Mouse (Mus musculus): ENCODE measurements around the gene Gm21969. TPM values are rescaled to one million over a fixed set of nuclear protein-coding genes. Genes with fewer than 3 reads are reported as not detected.

The Gm21969 gene
- total and polyA plus RNA-seq, 3 experiments, result 0.02 TPM; not detected in 2

DNA sequence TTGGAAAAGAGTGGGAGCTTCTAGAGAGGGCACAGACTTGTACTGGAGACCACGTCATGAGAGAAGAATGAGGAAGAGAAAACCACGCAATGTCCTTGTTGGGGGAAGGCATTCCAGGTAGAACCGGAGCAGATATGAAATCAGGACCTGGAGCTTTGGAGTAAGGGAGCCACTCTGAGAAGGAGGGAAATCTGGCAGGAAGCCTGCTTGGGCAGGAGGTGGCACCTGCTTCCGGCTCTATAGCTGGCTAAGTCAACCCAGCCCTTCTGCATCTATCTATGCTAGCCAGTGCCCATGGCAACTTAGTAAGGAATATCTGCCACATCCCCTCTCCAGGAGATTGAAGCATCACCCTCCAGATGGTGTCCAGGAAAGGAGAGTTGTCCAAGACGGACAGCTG lies 103.0 kb downstream of the Gm21969 start:
- Histone ChIP-seq H3K27me3 (ENCODE audit: insufficient read depth, low read length) (no peaks in the 10 kb centered on the region), H3K4me1 (ENCODE audit: insufficient read depth, low read depth, low read length) (no peaks in the 10 kb centered on the region), H3K9me3 (replicated peaks) (peaks cover 76% of the 10 kb centered on the region), H3K4me3 (ENCODE audit: low read depth, low read length) (no peak overlapping the region), H3K36me3 (replicated peaks) (no peaks in the 10 kb centered on the region)
- DNase-seq (ENCODE audit: low spot score) (no peak), ATAC-seq (ENCODE audit: extremely low read depth, insufficient number of reproducible peaks, low FRiP score, poor library complexity, severe bottlenecking) (no peak)
- TF ChIP-seq TAL1 (conservative IDR thresholded peaks at IDR 0.05; ENCODE audit: low read depth, low read length) (no peak), CTCF (IDR thresholded peaks at IDR 0.05; ENCODE audit: low read depth, low read length) (no peak), POLR2AphosphoS5 (IDR thresholded peaks at IDR 0.05; ENCODE audit: insufficient replicate concordance, low read depth, low read length) (no peak), GATA2 (IDR thresholded peaks at IDR 0.05; ENCODE audit: borderline replicate concordance, low read depth, low read length) (no peak), GATA1 (IDR thresholded peaks at IDR 0.05; ENCODE audit: borderline replicate concordance, low read length) (no peak)

DNA sequence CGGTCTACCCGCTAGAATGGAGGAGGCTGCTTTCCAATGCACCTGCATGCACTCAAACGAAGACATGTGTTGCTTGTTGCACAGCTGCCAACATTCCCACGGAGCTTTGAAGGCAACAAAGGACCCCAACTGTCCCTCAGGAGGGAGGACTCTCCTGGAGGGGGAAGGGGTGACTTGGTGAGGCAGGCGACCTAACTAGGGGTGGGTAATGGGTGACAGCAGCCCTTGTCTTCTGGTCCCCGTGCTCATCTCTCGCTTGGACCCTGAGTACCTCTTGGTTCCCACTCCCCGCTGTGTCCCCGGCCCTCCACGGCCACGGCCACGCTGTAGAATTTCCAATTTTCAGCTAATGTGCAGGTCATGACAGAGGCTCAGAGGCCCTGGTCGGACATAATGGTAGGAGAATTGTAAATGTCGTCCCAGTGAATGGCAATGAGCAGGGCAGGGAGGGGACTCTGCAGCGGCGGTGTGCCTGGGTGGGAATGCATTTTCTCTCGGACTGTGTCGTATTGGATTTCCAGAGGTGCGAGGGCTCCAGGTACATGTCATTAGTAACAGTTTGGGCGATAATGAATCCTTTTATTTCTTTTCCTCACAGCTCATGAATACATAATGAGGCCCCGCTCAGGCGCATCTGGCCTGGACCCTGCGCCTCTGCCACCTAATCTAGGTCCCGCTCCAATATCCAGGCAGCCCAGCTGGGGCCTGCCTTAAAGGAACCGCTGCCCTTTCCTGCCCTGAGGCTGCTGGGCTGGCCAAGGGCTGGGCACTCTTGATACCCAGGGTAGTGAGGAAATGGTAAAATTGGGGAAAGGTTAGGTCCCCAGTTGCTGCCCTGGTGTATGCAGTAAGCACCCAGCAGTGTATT lies 107.7 kb downstream of the Gm21969 start:
- ATAC-seq (ENCODE audit: extremely low read depth, insufficient number of reproducible peaks, low FRiP score, poor library complexity, severe bottlenecking), result no peak
- H3K27me3 ChIP-seq (ENCODE audit: insufficient read depth, low read length), result no peaks in the 10 kb centered on the region
- H3K36me3 ChIP-seq (replicated peaks), result no peaks in the 10 kb centered on the region
- DNase-seq (ENCODE audit: low spot score), result no peak
- TF ChIP-seq TAL1 (conservative IDR thresholded peaks at IDR 0.05; ENCODE audit: low read depth, low read length), result no peak
- TF ChIP-seq CTCF (IDR thresholded peaks at IDR 0.05; ENCODE audit: low read depth, low read length), result no peak
- H3K9me3 ChIP-seq (replicated peaks), result peaks cover 73% of the 10 kb centered on the region
- H3K4me3 ChIP-seq (ENCODE audit: low read depth, low read length), result no peak overlapping the region
- no peaks in the 10 kb centered on the region for H3K4me1 ChIP-seq (ENCODE audit: insufficient read depth, low read depth, low read length)

Other genes starting within 250 kb of the Gm21969 start
- not detected in 2 replicates for gene Iffo2, start 72.6 kb upstream of the Gm21969 start, total RNA-seq (2014; fragmentation: Nextera tagmentation)
- gene Iffo2, start 72.6 kb upstream of the Gm21969 start, total RNA-seq (2017), result 0.35 and 0.38 TPM in 2 replicates
- 0.09 and 0.20 TPM in 2 replicates for gene Iffo2, start 72.6 kb upstream of the Gm21969 start, polyA plus RNA-seq (2012)
- 17.7 and 22.3 TPM in 2 replicates for gene Aldh4a1, start 19.7 kb downstream of the Gm21969 start, total RNA-seq (2014; fragmentation: Nextera tagmentation)
- gene Aldh4a1, start 19.7 kb downstream of the Gm21969 start, total RNA-seq (2017), result 13.3 and 16.0 TPM in 2 replicates
- gene Aldh4a1, start 19.7 kb downstream of the Gm21969 start, polyA plus RNA-seq (2012), result 44.1 and 54.5 TPM in 2 replicates
- gene Tas1r2, start 50.4 kb downstream of the Gm21969 start, total RNA-seq (2014; fragmentation: Nextera tagmentation), result not detected in 2 replicates
- gene Tas1r2, start 50.4 kb downstream of the Gm21969 start, total RNA-seq (2017), result 0.12 TPM in 1 of 2 replicates, not detected in the other
- not detected in 2 replicates for gene Tas1r2, start 50.4 kb downstream of the Gm21969 start, polyA plus RNA-seq (2012)
- not detected in 2 replicates for gene Pax7, start 230.3 kb downstream of the Gm21969 start, total RNA-seq (2014; fragmentation: Nextera tagmentation)
- gene Pax7, start 230.3 kb downstream of the Gm21969 start, total RNA-seq (2017), result 0.06 and 0.11 TPM in 2 replicates
- gene Pax7, start 230.3 kb downstream of the Gm21969 start, polyA plus RNA-seq (2012), result not detected in 2 replicates

Data from G1E (cell line).